Mouse (Mus musculus): ENCODE measurements at regions not wholly inside any gene's neighbourhood (a gene's known extent, or its start where the extent isn't known, plus 50 kb on each side); places are given as distances from the start of the nearest gene placed in this dataset.

GRCm38 (mm10) chr12:96419104-96419503, 727.1 kb downstream of the Flrt2 start:
- TF ChIP-seq HCFC1 (IDR thresholded peaks at IDR 0.05; ENCODE audit: borderline replicate concordance, insufficient read depth, low read length), result no peak
- no peak for TF ChIP-seq ZC3H11A (IDR thresholded peaks at IDR 0.05; ENCODE audit: borderline replicate concordance, low read depth, low read length)
- no peak for TF ChIP-seq ZNF384 (IDR thresholded peaks at IDR 0.05; ENCODE audit: low read depth, low read length)
- TF ChIP-seq CHD2 (IDR thresholded peaks at IDR 0.05; ENCODE audit: low read depth, low read length), result no peak
